Mouse (Mus musculus): ENCODE data around the gene Tex13c2. TPM values are rescaled to one million over a fixed set of nuclear protein-coding genes. Genes with fewer than 3 reads are reported as not detected.

Tex13c2 gene
- polyA plus RNA-seq, 1 experiment from 2014 or later, result not detected

GRCm38 (mm10) chrX:42522868-42523267, 33.4 kb downstream of the Tex13c2 start:
- no peaks in the 10 kb centered on the region for H3K36me3 ChIP-seq (ENCODE audit: control insufficient read depth, insufficient read depth, low read length)
- no peak overlapping the region for H3K27ac ChIP-seq (ENCODE audit: low read length)
- no peaks in the 10 kb centered on the region for H3K9me3 ChIP-seq (ENCODE audit: control insufficient read depth, low read depth, low read length)
- WGBS, result 87% methylated on average over 2 of the region's 2 CpGs
- no peak overlapping the region for H3K4me2 ChIP-seq (replicated peaks; ENCODE audit: low read depth, low read length)
- no peaks in the 10 kb centered on the region for H3K27me3 ChIP-seq (ENCODE audit: control insufficient read depth, insufficient read depth, low read length)
- H3K4me1 ChIP-seq (ENCODE audit: control insufficient read depth, insufficient read depth, low read length), result no peaks in the 10 kb centered on the region
- no peak overlapping the region for H3K4me3 ChIP-seq (ENCODE audit: low read depth, low read length)
- no peak overlapping the region for H3K9ac ChIP-seq (replicated peaks; ENCODE audit: low read depth, low read length)
- no peak for ATAC-seq (ENCODE audit: insufficient number of reproducible peaks, insufficient read depth, low FRiP score, low read depth)

GRCm38 (mm10) chrX:42530703-42531102, 41.2 kb downstream of the Tex13c2 start:
- no peak for ATAC-seq (ENCODE audit: insufficient number of reproducible peaks, insufficient read depth, low FRiP score, low read depth)
- no peaks in the 10 kb centered on the region for H3K4me1 ChIP-seq (ENCODE audit: control insufficient read depth, insufficient read depth, low read length)
- no peaks in the 10 kb centered on the region for H3K27me3 ChIP-seq (ENCODE audit: control insufficient read depth, insufficient read depth, low read length)
- H3K9me3 ChIP-seq (ENCODE audit: control insufficient read depth, low read depth, low read length), result no peaks in the 10 kb centered on the region
- H3K4me3 ChIP-seq (ENCODE audit: low read depth, low read length), result no peak overlapping the region
- H3K36me3 ChIP-seq (ENCODE audit: control insufficient read depth, insufficient read depth, low read length), result no peaks in the 10 kb centered on the region
- H3K27ac ChIP-seq (ENCODE audit: low read length), result no peak overlapping the region
- 78% methylated on average over 4 of the region's 4 CpGs for WGBS
- H3K4me2 ChIP-seq (replicated peaks; ENCODE audit: low read depth, low read length), result no peak overlapping the region
- H3K9ac ChIP-seq (replicated peaks; ENCODE audit: low read depth, low read length), result no peak overlapping the region

DNA sequence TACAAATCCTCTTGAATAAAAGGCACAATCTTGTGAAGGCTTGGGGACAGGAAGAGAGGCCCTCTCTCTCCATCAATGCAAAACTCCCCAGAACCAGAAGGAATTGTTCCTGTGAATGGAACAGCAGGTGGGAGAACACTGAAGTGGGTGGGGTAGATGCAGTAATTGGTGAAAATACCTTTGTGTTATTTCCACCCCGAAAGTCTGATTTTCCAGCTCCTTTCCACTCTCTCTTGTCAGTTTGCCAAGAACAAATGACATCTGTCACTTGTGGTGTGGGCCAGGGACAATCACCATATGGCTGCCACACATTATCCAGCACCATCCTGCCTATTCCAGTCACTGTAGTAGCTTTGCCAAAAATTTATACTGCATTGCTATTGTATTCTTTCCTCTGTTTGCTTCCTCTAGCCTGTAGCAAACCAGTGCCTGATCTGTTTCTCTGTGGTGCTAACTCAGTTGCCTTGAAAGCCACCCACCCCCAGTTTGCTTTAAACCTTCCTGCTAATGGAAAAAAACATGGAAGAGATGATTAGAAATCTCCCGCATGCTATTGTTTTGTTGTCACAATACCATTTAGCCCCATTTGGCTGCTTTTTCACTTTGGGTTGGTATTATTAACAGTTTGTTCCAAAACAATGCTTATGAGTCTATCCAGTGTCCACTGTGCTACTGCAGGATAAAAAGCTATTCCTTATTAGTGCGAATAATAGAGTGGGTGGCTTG, 50.7 kb downstream of the Tex13c2 start:
- Histone ChIP-seq H3K9me3 (ENCODE audit: control insufficient read depth, low read depth, low read length) (no peaks in the 10 kb centered on the region), H3K4me3 (ENCODE audit: low read depth, low read length) (peak overlapping the region; percentile 6; the same call in 1 of the 2 replicates)

GRCm38 (mm10) chrX:42540756-42541053, 51.2 kb downstream of the Tex13c2 start:
- H3K4me2 ChIP-seq (replicated peaks; ENCODE audit: low read depth, low read length), result 0 out of 2 replicates have a peak overlapping the region, but pooled peaks have one; percentile 18
- H3K27ac ChIP-seq (ENCODE audit: low read length), result no peak overlapping the region
- H3K9me3 ChIP-seq (ENCODE audit: control insufficient read depth, low read depth, low read length), result no peaks in the 10 kb centered on the region
- no peak overlapping the region for H3K9ac ChIP-seq (replicated peaks; ENCODE audit: low read depth, low read length)
- H3K4me1 ChIP-seq (ENCODE audit: control insufficient read depth, insufficient read depth, low read length), result no peaks in the 10 kb centered on the region
- peak overlapping the region; percentile 6; the same call in 1 of the 2 replicates for H3K4me3 ChIP-seq (ENCODE audit: low read depth, low read length)
- no peaks in the 10 kb centered on the region for H3K27me3 ChIP-seq (ENCODE audit: control insufficient read depth, insufficient read depth, low read length)
- no peaks in the 10 kb centered on the region for H3K36me3 ChIP-seq (ENCODE audit: control insufficient read depth, insufficient read depth, low read length)
- 31% methylated on average over 5 of the region's 5 CpGs for WGBS
- ATAC-seq (ENCODE audit: insufficient number of reproducible peaks, insufficient read depth, low FRiP score, low read depth), result no peak

More for the DNA sequence above, 50.7 kb downstream of the Tex13c2 start:
- H3K9ac ChIP-seq (replicated peaks; ENCODE audit: low read depth, low read length), result no peak overlapping the region
- H3K27ac ChIP-seq (ENCODE audit: low read length), result no peak overlapping the region
- no peak for ATAC-seq (ENCODE audit: insufficient number of reproducible peaks, insufficient read depth, low FRiP score, low read depth)
- H3K4me2 ChIP-seq (replicated peaks; ENCODE audit: low read depth, low read length), result 0 out of 2 replicates have a peak overlapping the region, but pooled peaks have one; percentile 18
- H3K27me3 ChIP-seq (ENCODE audit: control insufficient read depth, insufficient read depth, low read length), result no peaks in the 10 kb centered on the region
- 40% methylated on average over 3 of the region's 3 CpGs for WGBS
- H3K4me1 ChIP-seq (ENCODE audit: control insufficient read depth, insufficient read depth, low read length), result no peaks in the 10 kb centered on the region
- no peaks in the 10 kb centered on the region for H3K36me3 ChIP-seq (ENCODE audit: control insufficient read depth, insufficient read depth, low read length)

Other genes starting within 250 kb of the Tex13c2 start
- gene Sh2d1a, start 12.8 kb downstream of the Tex13c2 start, polyA plus RNA-seq (2014; fragmentation: Nextera tagmentation; extraction: Ambion mirVana), result 2.3 and 2.8 TPM in 2 replicates